Mouse (Mus musculus): ENCODE data around the gene Tmcc2. TPM values are rescaled to one million over a fixed set of nuclear protein-coding genes. Genes with fewer than 3 reads are reported as not detected.
"Not testable (repeated sequence)": the region's sequence is repeated elsewhere in the genome, so short reads cannot be mapped to it uniquely, and the experiment has no call there.

The Tmcc2 gene
- total RNA-seq, 2 experiments from 2014 or later = 6.1 to 9.7 TPM

GRCm38 (mm10) chr1:132370681-132371173 lies 20.4 kb downstream of the Tmcc2 start:
- peak; percentile 61 to 75 for DNase-seq

GRCm38 (mm10) chr1:132367692-132368506 lies 23.2 kb downstream of the Tmcc2 start:
- DNase-seq = peak; percentile 87 to 91

GRCm38 (mm10) chr1:132366937-132367336 lies 24.1 kb downstream of the Tmcc2 start:
- no peak for DNase-seq

- DNase-seq = no peak
Measured at GRCm38 (mm10) chr1:132366235-132366634, 24.8 kb downstream of the Tmcc2 start.

- DNase-seq = no peak
Measured at GRCm38 (mm10) chr1:132365645-132366044, 25.4 kb downstream of the Tmcc2 start.

GRCm38 (mm10) chr1:132364896-132365557 lies 26.1 kb downstream of the Tmcc2 start:
- DNase-seq = peak; percentile 34 to 40

GRCm38 (mm10) chr1:132364388-132364787 lies 26.7 kb downstream of the Tmcc2 start:
- DNase-seq = peak; percentile 24 to 35

- no peak for DNase-seq
Measured at GRCm38 (mm10) chr1:132361959-132362358, 29.1 kb downstream of the Tmcc2 start.

- no peak for DNase-seq
Measured at GRCm38 (mm10) chr1:132356841-132357240, 34.2 kb downstream of the Tmcc2 start.

- DNase-seq = peak; percentile 83 to 85
Measured at GRCm38 (mm10) chr1:132355841-132356242, 35.2 kb downstream of the Tmcc2 start.

GRCm38 (mm10) chr1:132355162-132355601 lies 35.9 kb downstream of the Tmcc2 start:
- peak; percentile 30 to 46 for DNase-seq

- DNase-seq = no peak
Measured at GRCm38 (mm10) chr1:132354234-132354633, 36.8 kb downstream of the Tmcc2 start.

- DNase-seq = no peak
Measured at GRCm38 (mm10) chr1:132353389-132353788, 37.7 kb downstream of the Tmcc2 start.

- no peak for DNase-seq
Measured at GRCm38 (mm10) chr1:132351058-132351457, 40.0 kb downstream of the Tmcc2 start.

- DNase-seq = not testable (repeated sequence)
Measured at GRCm38 (mm10) chr1:132349601-132350000, 41.5 kb downstream of the Tmcc2 start.

- DNase-seq = not testable (repeated sequence)
Measured at GRCm38 (mm10) chr1:132349049-132349448, 42.0 kb downstream of the Tmcc2 start.

GRCm38 (mm10) chr1:132348401-132348800 lies 42.7 kb downstream of the Tmcc2 start:
- no peak for DNase-seq

- no peak for DNase-seq
Measured at GRCm38 (mm10) chr1:132346951-132347350, 44.1 kb downstream of the Tmcc2 start.

- DNase-seq = peak; percentile 30 to 52
Measured at GRCm38 (mm10) chr1:132346134-132346851, 44.8 kb downstream of the Tmcc2 start.

GRCm38 (mm10) chr1:132345514-132345913 lies 45.6 kb downstream of the Tmcc2 start:
- no peak for DNase-seq

- no peak for DNase-seq
Measured at GRCm38 (mm10) chr1:132343656-132344055, 47.4 kb downstream of the Tmcc2 start.

- no peak for DNase-seq
Measured at GRCm38 (mm10) chr1:132343191-132343590, 47.9 kb downstream of the Tmcc2 start.
